Mouse (Mus musculus) myocyte (in vitro differentiated cells): Measurements from ENCODE around the gene Olfr975. TPM values are rescaled to one million over a fixed set of nuclear protein-coding genes. Genes with fewer than 3 reads are reported as not detected.
"Not testable (repeated sequence)": the region's sequence is repeated elsewhere in the genome, so short reads cannot be mapped to it uniquely, and the experiment has no call there.

Source experiments
- H3K27me3 ChIP-seq: one replicate; pipeline ENCODE4 v1.6.1; 2011; ENCODE audit not compliant: control insufficient read depth, insufficient read depth, insufficient read length
- H3K36me3 ChIP-seq: one replicate; pipeline ENCODE4 v1.6.1; 2011; ENCODE audit not compliant: control insufficient read depth, insufficient read depth
- H3K4me2 ChIP-seq: one replicate; pipeline ENCODE4 v1.6.1; 2011; ENCODE audit warnings: low read depth, control low read depth
- H3K4me3 ChIP-seq: one replicate; pipeline ENCODE4 v1.5.1; 2011; ENCODE audit warnings: mild to moderate bottlenecking, control low read depth, moderate library complexity
- H3K79me2 ChIP-seq: one replicate; pipeline ENCODE4 v1.6.1; 2011; ENCODE audit not compliant: control insufficient read depth, insufficient read depth
- H3ac ChIP-seq: one replicate; pipeline ENCODE4 v1.6.1; 2011; ENCODE audit not compliant: control insufficient read depth, insufficient read length
- CEBPB ChIP-seq: IDR thresholded peaks from 2 replicates; pipeline ENCODE4 v1.6.1; 2011; ENCODE audit warnings: mild to moderate bottlenecking, moderate library complexity; ENCODE audit not compliant: poor library complexity, insufficient read depth, severe bottlenecking
- E2F4 ChIP-seq: IDR thresholded peaks from one replicate; pipeline ENCODE4 v1.6.1; 2011; ENCODE audit warnings: mild to moderate bottlenecking, control low read depth, moderate library complexity; ENCODE audit not compliant: insufficient read depth
- MAX ChIP-seq: IDR thresholded peaks from one replicate; pipeline ENCODE4 v1.6.1; 2011; ENCODE audit warnings: low read depth, mild to moderate bottlenecking, control low read depth
- MYOD1 ChIP-seq, 3 experiments: IDR thresholded peaks; one replicate each; pipeline ENCODE4 v1.6.1; 2011; ENCODE audit warnings: control low read depth in 2 of 3, low read depth in 2 of 3, mild to moderate bottlenecking in 2 of 3, moderate library complexity in 1 of 3; ENCODE audit not compliant: insufficient read length in 2 of 3, control insufficient read depth in 1 of 3
- MYOG ChIP-seq, 3 experiments: IDR thresholded peaks; one replicate each; pipeline ENCODE4 v1.6.1; 2011; ENCODE audit warnings: control low read depth in 2 of 3, low read depth in 2 of 3, mild to moderate bottlenecking in 2 of 3; ENCODE audit not compliant: insufficient read length in 2 of 3, control insufficient read depth in 1 of 3, insufficient read depth in 1 of 3
- POLR2A ChIP-seq: IDR thresholded peaks from one replicate; pipeline ENCODE4 v1.6.1; 2011; ENCODE audit warnings: low read depth, mild to moderate bottlenecking, control low read depth, moderate library complexity; ENCODE audit not compliant: insufficient read length
- POLR2AphosphoS2 ChIP-seq: IDR thresholded peaks from one replicate; pipeline ENCODE4 v1.6.1; 2011; ENCODE audit warnings: low read depth, control low read depth; ENCODE audit not compliant: insufficient read length
- REST ChIP-seq: IDR thresholded peaks from one replicate; pipeline ENCODE4 v1.6.1; 2011; ENCODE audit warnings: mild to moderate bottlenecking, control low read depth, moderate library complexity; ENCODE audit not compliant: insufficient read depth, insufficient read length
- SRF ChIP-seq: IDR thresholded peaks from one replicate; pipeline ENCODE4 v1.6.1; 2011; ENCODE audit warnings: low read depth; ENCODE audit not compliant: control insufficient read depth, insufficient read length
- TCF12 ChIP-seq: IDR thresholded peaks from one replicate; pipeline ENCODE4 v1.6.1; 2011; ENCODE audit warnings: mild to moderate bottlenecking, control low read depth; ENCODE audit not compliant: poor library complexity, insufficient read depth, severe bottlenecking
- TCF3 ChIP-seq: IDR thresholded peaks from one replicate; pipeline ENCODE4 v1.6.1; 2011; ENCODE audit warnings: low read depth, control low read depth; ENCODE audit not compliant: insufficient read length
- USF1 ChIP-seq: IDR thresholded peaks from one replicate; pipeline ENCODE4 v1.6.1; 2011; ENCODE audit warnings: low read depth, mild to moderate bottlenecking, control low read depth, moderate library complexity
- polyA plus RNA-seq: library from polyadenylated mRNA; unstranded; fragments of >200 nt; fragmentation: generic; extraction: Trizol; gene quantifications from one replicate; pipeline ENCODE4 v1.2.1, GENCODE M21; 2012; ENCODE audit warnings: missing spikeins

The Olfr975 gene
- polyA plus RNA-seq: not detected

GRCm38 (mm10) chr9:39951946-39952345 is at the start of gene Olfr975:
Gene Olfr975, minus strand, starts transcription at chr9:39952046.
- Histone ChIP-seq H3K79me2 (no peaks in the 10 kb centered on the region), H3K27me3 (no peaks in the 10 kb centered on the region), H3K36me3 (no peaks in the 10 kb centered on the region), H3K4me3 (no peak within 1 kb of the TSS), H3K4me2 (no peak within 1 kb of the TSS), H3ac (no peak within 1 kb of the TSS)
- no peak for TF ChIP-seq POLR2AphosphoS2
- TF ChIP-seq USF1: no peak
- no peak for TF ChIP-seq MYOG (IDR thresholded peaks at IDR 0.05; ENCODE audit: control insufficient read depth in 1 of 3, insufficient read depth in 1 of 3, insufficient read length in 2 of 3, low read depth in 2 of 3)
- no peak for TF ChIP-seq E2F4
- no peak for TF ChIP-seq MYOD1 (IDR thresholded peaks at IDR 0.05; ENCODE audit: control insufficient read depth in 1 of 3, insufficient read length in 2 of 3, low read depth in 2 of 3)
- no peak for TF ChIP-seq CEBPB
- TF ChIP-seq POLR2A: no peak
- no peak for TF ChIP-seq SRF

- Histone ChIP-seq H3K27me3 (no peaks in the 10 kb centered on the region), H3ac (no peak within 1 kb of the TSS), H3K36me3 (no peaks in the 10 kb centered on the region), H3K79me2 (no peaks in the 10 kb centered on the region), H3K4me3 (no peak within 1 kb of the TSS), H3K4me2 (no peak within 1 kb of the TSS)
- TF ChIP-seq TCF12 (no peak), MYOD1 (IDR thresholded peaks at IDR 0.05; ENCODE audit: control insufficient read depth in 1 of 3, insufficient read length in 2 of 3, low read depth in 2 of 3) (no peak), E2F4 (no peak), REST (no peak), MYOG (IDR thresholded peaks at IDR 0.05; ENCODE audit: control insufficient read depth in 1 of 3, insufficient read depth in 1 of 3, insufficient read length in 2 of 3, low read depth in 2 of 3) (no peak), USF1 (no peak), CEBPB (no peak), POLR2A (no peak), TCF3 (no peak), MAX (no peak), POLR2AphosphoS2 (no peak), SRF (no peak)
Measured at GRCm38 (mm10) chr9:39991813-39992212, 40.0 kb upstream of the Olfr975 start, which contains the start of gene Olfr978. Gene Olfr978, plus strand, starts transcription at chr9:39992113.

- not testable (repeated sequence) for H3K4me2 ChIP-seq, H3K79me2 ChIP-seq, H3K4me3 ChIP-seq, H3K36me3 ChIP-seq, H3ac ChIP-seq, H3K27me3 ChIP-seq
Measured at GRCm38 (mm10) chr9:39976581-39977145, 24.8 kb upstream of the Olfr975 start.

GRCm38 (mm10) chr9:39961033-39961432 is 9.2 kb upstream of the Olfr975 start, which contains the start of gene Olfr976:
Gene Olfr976, minus strand, starts transcription at chr9:39961133.
- not testable (repeated sequence) for H3K27me3 ChIP-seq, H3K4me2 ChIP-seq, H3K36me3 ChIP-seq, H3K79me2 ChIP-seq, H3ac ChIP-seq, H3K4me3 ChIP-seq

- Histone ChIP-seq H3K36me3 (no peaks in the 10 kb centered on the region), H3K4me2 (no peak within 1 kb of the TSS), H3ac (no peak within 1 kb of the TSS), H3K4me3 (no peak within 1 kb of the TSS), H3K27me3 (no peaks in the 10 kb centered on the region), H3K79me2 (no peaks in the 10 kb centered on the region)
- TF ChIP-seq POLR2AphosphoS2 (no peak), SRF (no peak)
Measured at GRCm38 (mm10) chr9:39937201-39937600, 14.6 kb downstream of the Olfr975 start, which contains the start of gene Olfr974. Gene Olfr974, plus strand, starts transcription at chr9:39937501.

GRCm38 (mm10) chr9:39928837-39929236 is 23.0 kb downstream of the Olfr975 start:
- not testable (repeated sequence) for H3K27me3 ChIP-seq, H3K79me2 ChIP-seq

GRCm38 (mm10) chr9:39927975-39928836 is 23.6 kb downstream of the Olfr975 start:
- H3K79me2 ChIP-seq, H3K36me3 ChIP-seq, H3K4me2 ChIP-seq, H3K4me3 ChIP-seq, H3ac ChIP-seq, H3K27me3 ChIP-seq: not testable (repeated sequence)

More at GRCm38 (mm10) chr9:39928837-39929236, 23.0 kb downstream of the Olfr975 start:
- not testable (repeated sequence) for H3ac ChIP-seq, H3K4me3 ChIP-seq, H3K4me2 ChIP-seq, H3K36me3 ChIP-seq
